Mouse (Mus musculus) frontal cortex, adult (tissue): Measurements from ENCODE around the gene Gm20388.
"Not testable (repeated sequence)": the region's sequence is repeated elsewhere in the genome, so short reads cannot be mapped to it uniquely, and the experiment has no call there.

Source experiments
- ATAC-seq: cut with Nextera tagmentation; 2 replicates; pipeline ENCODE4 v1.9.2; 2017; ENCODE audit warnings: mild to moderate bottlenecking, moderate library complexity, mixed read lengths; ENCODE audit not compliant: low TSS enrichment

Gm20388 gene

GRCm38 (mm10) chr8:123796758-123797157, 3886.1 kb downstream of the Gm20388 start:
- ATAC-seq: no peak

- no peak for ATAC-seq
Measured at GRCm38 (mm10) chr8:123797928-123798327, 3887.3 kb downstream of the Gm20388 start.

GRCm38 (mm10) chr8:123799434-123799833, 3888.8 kb downstream of the Gm20388 start:
- no peak for ATAC-seq

GRCm38 (mm10) chr8:123799885-123800284, 3889.2 kb downstream of the Gm20388 start:
- ATAC-seq: no peak

GRCm38 (mm10) chr8:123800867-123801266, 3890.2 kb downstream of the Gm20388 start:
- ATAC-seq: no peak

- ATAC-seq: no peak
Measured at GRCm38 (mm10) chr8:123801538-123801937, 3890.9 kb downstream of the Gm20388 start.

GRCm38 (mm10) chr8:123803639-123804038, 3893.0 kb downstream of the Gm20388 start:
- ATAC-seq: no peak

GRCm38 (mm10) chr8:123804586-123804985, 3893.9 kb downstream of the Gm20388 start:
- ATAC-seq: no peak

- ATAC-seq: no peak
Measured at GRCm38 (mm10) chr8:123805209-123805717, 3894.6 kb downstream of the Gm20388 start.

GRCm38 (mm10) chr8:123805718-123806373, 3895.2 kb downstream of the Gm20388 start, which contains the start of gene Rab4a:
Gene Rab4a, plus strand, starts transcription at chr8:123805985.
- ATAC-seq: peak; percentile 78

GRCm38 (mm10) chr8:123806374-123806935, 3895.8 kb downstream of the Gm20388 start:
- ATAC-seq: no peak

- no peak for ATAC-seq
Measured at GRCm38 (mm10) chr8:123807024-123807431, 3896.4 kb downstream of the Gm20388 start.

- no peak for ATAC-seq
Measured at GRCm38 (mm10) chr8:123807852-123808573, 3897.4 kb downstream of the Gm20388 start.

GRCm38 (mm10) chr8:123808671-123809070, 3898.0 kb downstream of the Gm20388 start:
- ATAC-seq: no peak

- ATAC-seq: not testable (repeated sequence)
Measured at GRCm38 (mm10) chr8:123809342-123809741, 3898.7 kb downstream of the Gm20388 start.

GRCm38 (mm10) chr8:123812227-123812626, 3901.6 kb downstream of the Gm20388 start:
- ATAC-seq: no peak

GRCm38 (mm10) chr8:123813173-123813891, 3902.7 kb downstream of the Gm20388 start:
- ATAC-seq: no peak

- no peak for ATAC-seq
Measured at GRCm38 (mm10) chr8:123813892-123814266, 3903.2 kb downstream of the Gm20388 start.

- no peak for ATAC-seq
Measured at GRCm38 (mm10) chr8:123815325-123815724, 3904.7 kb downstream of the Gm20388 start.

- peak; percentile 72 for ATAC-seq
Measured at GRCm38 (mm10) chr8:123816939-123817338, 3906.3 kb downstream of the Gm20388 start.

GRCm38 (mm10) chr8:123817747-123818146, 3907.1 kb downstream of the Gm20388 start:
- no peak for ATAC-seq
